Mouse (Mus musculus): ENCODE data around the gene Tango6. TPM values are rescaled to one million over a fixed set of nuclear protein-coding genes. Genes with fewer than 3 reads are reported as not detected.

Tango6 gene
- total RNA-seq, 2 experiments from 2014 or later = 9.5 to 14.2 TPM

- ATAC-seq (replicated peaks; ENCODE audit: low FRiP score, low TSS enrichment, poor library complexity, severe bottlenecking) = no peak
Measured at GRCm38 (mm10) chr8:106736861-106737662, 54.2 kb downstream of the Tango6 start.

GRCm38 (mm10) chr8:106737846-106738245 is 55.0 kb downstream of the Tango6 start:
- ATAC-seq (replicated peaks; ENCODE audit: low FRiP score, low TSS enrichment, poor library complexity, severe bottlenecking) = no peak

GRCm38 (mm10) chr8:106742321-106742720 is 59.5 kb downstream of the Tango6 start:
- ATAC-seq (replicated peaks; ENCODE audit: low FRiP score, low TSS enrichment, poor library complexity, severe bottlenecking) = no peak

GRCm38 (mm10) chr8:106743361-106743760 is 60.5 kb downstream of the Tango6 start:
- no peak for ATAC-seq (replicated peaks; ENCODE audit: low FRiP score, low TSS enrichment, poor library complexity, severe bottlenecking)

- ATAC-seq (replicated peaks; ENCODE audit: low FRiP score, low TSS enrichment, poor library complexity, severe bottlenecking) = no peak
Measured at GRCm38 (mm10) chr8:106753436-106753835, 70.6 kb downstream of the Tango6 start.

- no peak for ATAC-seq (replicated peaks; ENCODE audit: low FRiP score, low TSS enrichment, poor library complexity, severe bottlenecking)
Measured at GRCm38 (mm10) chr8:106761317-106761716, 78.4 kb downstream of the Tango6 start.

GRCm38 (mm10) chr8:106761867-106762523 is 79.1 kb downstream of the Tango6 start:
- ATAC-seq (replicated peaks; ENCODE audit: low FRiP score, low TSS enrichment, poor library complexity, severe bottlenecking) = no peak

- ATAC-seq (replicated peaks; ENCODE audit: low FRiP score, low TSS enrichment, poor library complexity, severe bottlenecking) = no peak
Measured at GRCm38 (mm10) chr8:106764529-106764928, 81.7 kb downstream of the Tango6 start.

- no peak for ATAC-seq (replicated peaks; ENCODE audit: low FRiP score, low TSS enrichment, poor library complexity, severe bottlenecking)
Measured at GRCm38 (mm10) chr8:106765570-106765969, 82.7 kb downstream of the Tango6 start.

- no peak for ATAC-seq (replicated peaks; ENCODE audit: low FRiP score, low TSS enrichment, poor library complexity, severe bottlenecking)
Measured at GRCm38 (mm10) chr8:106766736-106767135, 83.9 kb downstream of the Tango6 start.

GRCm38 (mm10) chr8:106769147-106769805 is 86.4 kb downstream of the Tango6 start:
- ATAC-seq (replicated peaks; ENCODE audit: low FRiP score, low TSS enrichment, poor library complexity, severe bottlenecking) = no peak

GRCm38 (mm10) chr8:106770596-106771179 is 87.8 kb downstream of the Tango6 start:
- no peak for ATAC-seq (replicated peaks; ENCODE audit: low FRiP score, low TSS enrichment, poor library complexity, severe bottlenecking)

GRCm38 (mm10) chr8:106772094-106772493 is 89.2 kb downstream of the Tango6 start:
- ATAC-seq (replicated peaks; ENCODE audit: low FRiP score, low TSS enrichment, poor library complexity, severe bottlenecking) = no peak

- no peak for ATAC-seq (replicated peaks; ENCODE audit: low FRiP score, low TSS enrichment, poor library complexity, severe bottlenecking)
Measured at GRCm38 (mm10) chr8:106772501-106772900, 89.6 kb downstream of the Tango6 start.

- no peak for ATAC-seq (replicated peaks; ENCODE audit: low FRiP score, low TSS enrichment, poor library complexity, severe bottlenecking)
Measured at GRCm38 (mm10) chr8:106774567-106775320, 91.9 kb downstream of the Tango6 start.

GRCm38 (mm10) chr8:106789623-106790022 is 106.8 kb downstream of the Tango6 start:
- ATAC-seq (replicated peaks; ENCODE audit: low FRiP score, low TSS enrichment, poor library complexity, severe bottlenecking) = no peak

- ATAC-seq (replicated peaks; ENCODE audit: low FRiP score, low TSS enrichment, poor library complexity, severe bottlenecking) = no peak
Measured at GRCm38 (mm10) chr8:106794820-106795219, 112.0 kb downstream of the Tango6 start.

- no peak for ATAC-seq (replicated peaks; ENCODE audit: low FRiP score, low TSS enrichment, poor library complexity, severe bottlenecking)
Measured at GRCm38 (mm10) chr8:106799821-106800220, 117.0 kb downstream of the Tango6 start.

- no peak for ATAC-seq (replicated peaks; ENCODE audit: low FRiP score, low TSS enrichment, poor library complexity, severe bottlenecking)
Measured at GRCm38 (mm10) chr8:106801261-106801660, 118.4 kb downstream of the Tango6 start.
